Mouse (Mus musculus): ENCODE measurements around the gene Anapc7.

- TF ChIP-seq CHD2 (IDR thresholded peaks at IDR 0.05; ENCODE audit: low read depth, low read length): no peak
- no peak for TF ChIP-seq ZC3H11A (IDR thresholded peaks at IDR 0.05; ENCODE audit: borderline replicate concordance, low read depth, low read length)
These were observed 53.3 kb downstream of the Anapc7 start for GRCm38 (mm10) chr5:122474643-122475363.
